Mouse (Mus musculus): ENCODE results near the gene Hist1h2ab.

The Hist1h2ab gene

DNA sequence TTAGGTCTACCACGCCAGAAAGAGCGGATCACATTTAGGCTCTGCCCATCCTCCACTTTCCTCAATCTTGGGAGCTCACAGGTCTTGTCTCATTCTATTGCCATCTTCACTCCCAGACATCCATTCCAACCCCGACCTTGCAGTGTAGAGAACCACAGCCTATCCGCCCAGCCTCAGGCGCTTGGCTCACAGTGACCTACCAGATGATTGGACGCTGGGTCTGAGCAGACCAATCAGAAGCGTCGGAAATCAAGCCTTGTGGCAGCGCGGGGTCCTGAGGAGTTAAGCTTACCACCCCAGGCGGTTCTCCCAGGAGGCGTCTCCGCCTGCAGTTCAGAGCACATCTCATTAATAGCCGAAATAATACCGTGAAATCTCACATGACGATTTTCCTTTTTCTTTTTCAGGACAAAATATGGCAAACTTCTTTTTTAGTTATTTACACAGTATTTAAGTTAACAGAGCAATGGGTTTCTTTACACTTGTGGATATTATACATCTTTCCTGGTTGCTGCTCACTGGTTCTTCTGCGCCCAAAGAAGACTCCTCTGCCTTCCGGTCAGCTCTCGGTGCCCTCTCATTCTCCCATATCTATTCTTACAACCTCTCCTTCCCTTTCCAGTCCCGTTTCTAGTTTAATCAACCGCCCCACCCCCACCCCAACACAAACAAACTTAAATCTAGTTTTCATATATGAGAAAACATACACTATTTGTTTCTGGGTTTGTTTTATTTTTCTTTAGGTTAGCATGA is 21.8 kb downstream of the Hist1h2ab start:
- no peak for DNase-seq (ENCODE audit: low read depth, low spot score)

DNA sequence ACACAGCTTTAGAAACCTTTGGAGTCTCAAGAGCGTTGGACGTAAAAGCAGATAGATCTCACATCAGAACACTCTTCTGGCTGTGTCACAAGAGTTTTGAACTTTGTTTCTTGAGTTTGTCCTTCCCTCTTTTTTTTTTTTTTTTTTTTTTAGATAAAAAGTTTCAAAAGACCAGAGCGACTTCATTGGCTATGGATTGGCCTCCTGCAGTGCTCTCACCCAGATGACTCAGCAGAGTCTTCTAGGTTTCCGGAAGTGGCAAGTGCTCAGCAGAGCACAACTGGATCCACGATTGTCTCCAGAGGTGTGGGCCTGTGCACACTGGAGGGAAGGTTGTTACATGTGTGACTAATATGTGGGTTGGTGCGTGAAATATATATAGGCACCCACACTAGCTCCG is 27.4 kb downstream of the Hist1h2ab start:
- DNase-seq (ENCODE audit: low read depth, low spot score) = no peak

- DNase-seq (ENCODE audit: low read depth, low spot score) = no peak
Observed at GRCm38 (mm10) chr13:23779025-23779424, 28.1 kb downstream of the Hist1h2ab start.

DNA sequence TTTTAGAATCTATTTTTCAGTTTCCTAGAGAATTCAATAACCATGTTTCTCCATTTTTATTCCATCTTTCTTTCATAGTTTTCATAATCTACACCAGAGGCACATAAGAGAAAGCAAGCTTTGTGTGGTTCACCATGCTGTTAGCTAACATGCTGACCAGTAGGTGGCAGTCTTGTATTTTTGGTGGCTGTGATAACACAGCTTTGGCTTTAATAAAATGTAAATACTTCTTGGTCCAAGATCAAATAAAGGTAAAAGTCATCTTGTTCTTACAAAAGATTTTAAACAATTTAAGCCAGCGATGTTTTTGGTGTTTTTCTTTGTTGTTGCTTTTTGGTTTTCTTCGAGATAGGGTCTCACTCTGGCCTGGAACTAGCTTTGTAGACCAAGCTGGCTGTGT is 41.6 kb downstream of the Hist1h2ab start:
- DNase-seq (ENCODE audit: low read depth, low spot score) = peak; percentile 65

DNA sequence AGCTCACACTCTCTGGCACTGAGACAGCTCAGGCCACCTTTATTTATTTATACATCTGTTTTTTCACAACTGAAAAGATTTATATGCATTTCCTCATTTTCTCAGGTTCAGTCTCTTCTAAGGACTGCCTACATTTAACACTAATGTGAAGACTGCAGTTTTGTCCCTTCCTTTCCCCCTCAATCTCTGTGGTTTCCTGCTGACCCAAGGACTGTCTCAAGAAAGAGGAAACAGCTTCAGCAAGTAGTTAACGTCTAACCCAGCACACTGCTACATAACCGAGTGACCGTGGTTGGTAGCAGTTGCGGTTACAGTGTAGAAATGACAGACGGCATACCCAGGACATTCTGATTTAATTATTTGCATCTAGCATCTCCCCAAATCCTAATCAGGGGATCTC is 48.5 kb downstream of the Hist1h2ab start:
- peak; percentile 70 for DNase-seq (ENCODE audit: low read depth, low spot score)

Measured in A20 (cell line).